Mouse (Mus musculus) midbrain, embryonic 11.5 days (tissue): ENCODE measurements around the gene Gm10282. TPM values are rescaled to one million over a fixed set of nuclear protein-coding genes. Genes with fewer than 3 reads are reported as not detected.

Source experiments
- ATAC-seq: fragments of 200-750 bp; cut with Nextera tagmentation; 2 replicates; pipeline ENCODE4 v1.8.0; 2017; ENCODE audit warnings: moderate TSS enrichment, moderate library complexity; ENCODE audit not compliant: low FRiP score
- DNase-seq: peaks from one replicate; pipeline ENCODE4 v3.0.0; 2015; ENCODE audit warnings: low spot score; ENCODE audit errors: missing footprints
- H3K27ac ChIP-seq: fragments of 300-500 bp; sonication (generic); 2 replicates; pipeline ENCODE4 v1.5.1; 2014; ENCODE audit warnings: low read depth, low read length
- H3K27me3 ChIP-seq: fragments of 300-500 bp; sonication (generic); 2 replicates; pipeline ENCODE4 v1.6.1; 2014; ENCODE audit warnings: mild to moderate bottlenecking, low read length, moderate library complexity, mixed read lengths; ENCODE audit not compliant: control insufficient read depth, insufficient read depth
- H3K36me3 ChIP-seq: fragments of 300-500 bp; sonication (generic); 2 replicates; pipeline ENCODE4 v1.6.1; 2014; ENCODE audit warnings: mild to moderate bottlenecking, low read length, moderate library complexity, mixed read lengths; ENCODE audit not compliant: control insufficient read depth, insufficient read depth
- H3K4me1 ChIP-seq: fragments of 300-500 bp; sonication (generic); 2 replicates; pipeline ENCODE4 v1.6.1; 2014; ENCODE audit warnings: low read length; ENCODE audit not compliant: control insufficient read depth, insufficient read depth
- H3K4me2 ChIP-seq: fragments of 300-500 bp; sonication (generic); 2 replicates; pipeline ENCODE4 v1.6.1; 2014; ENCODE audit warnings: mild to moderate bottlenecking, moderate library complexity
- H3K4me3 ChIP-seq: fragments of 300-500 bp; sonication (generic); 2 replicates; pipeline ENCODE4 v1.5.1; 2014; ENCODE audit warnings: low read depth, low read length
- H3K9ac ChIP-seq: fragments of 300-500 bp; sonication (generic); 2 replicates; pipeline ENCODE4 v1.6.1; 2014; ENCODE audit warnings: low read length
- H3K9me3 ChIP-seq: fragments of 300-500 bp; sonication (generic); 2 replicates; pipeline ENCODE4 v1.6.1; 2016; ENCODE audit warnings: low read length; ENCODE audit not compliant: control insufficient read depth
- WGBS: fragments of 180-500 bp; shearing (Covaris S2); extraction: QIAGEN DNeasy Blood & Tissue Kit; methylation state at CpG from one replicate; pipeline ENCODE4 v1.1.7; 2014; 5-methylcytosine and 5-hydroxymethylcytosine counted together
- polyA plus RNA-seq: library from polyadenylated mRNA; unstranded; fragments of >200 nt; fragmentation: Nextera tagmentation; extraction: Ambion mirVana; gene quantifications from 2 replicates; pipeline ENCODE4 v1.2.1, GENCODE M21; 2014

Gene Gm10282
- polyA plus RNA-seq, 1 experiment from 2014 or later = 39.3 TPM

- Histone ChIP-seq H3K27me3 (no peaks in the 10 kb centered on the region), H3K9me3 (no peaks in the 10 kb centered on the region), H3K27ac (no peak overlapping the region), H3K4me2 (no peak overlapping the region), H3K9ac (no peak overlapping the region), H3K36me3 (no peaks in the 10 kb centered on the region), H3K4me1 (no peaks in the 10 kb centered on the region), H3K4me3 (no peak overlapping the region)
- DNase-seq (no peak), ATAC-seq (no peak)
- WGBS = 75% methylated on average over 3 of the region's 3 CpGs
Observed at GRCm38 (mm10) chr8:72271691-72272090, 33.4 kb downstream of the Gm10282 start.

GRCm38 (mm10) chr8:72271051-72271660 is 33.9 kb downstream of the Gm10282 start:
- DNase-seq = no peak

GRCm38 (mm10) chr8:72270606-72271005 is 34.5 kb downstream of the Gm10282 start:
- Histone ChIP-seq H3K4me1 (no peaks in the 10 kb centered on the region), H3K27me3 (no peaks in the 10 kb centered on the region), H3K9ac (no peak overlapping the region), H3K4me2 (no peak overlapping the region), H3K4me3 (no peak overlapping the region), H3K27ac (no peak overlapping the region), H3K9me3 (no peaks in the 10 kb centered on the region), H3K36me3 (no peaks in the 10 kb centered on the region)
- DNase-seq (no peak), ATAC-seq (no peak)
- WGBS = 88% methylated on average over 12 of the region's 12 CpGs

More at GRCm38 (mm10) chr8:72271051-72271660, 33.9 kb downstream of the Gm10282 start:
- Histone ChIP-seq H3K4me3 (no peak overlapping the region), H3K4me2 (no peak overlapping the region), H3K36me3 (no peaks in the 10 kb centered on the region), H3K9ac (no peak overlapping the region), H3K27ac (no peak overlapping the region), H3K9me3 (no peaks in the 10 kb centered on the region), H3K27me3 (no peaks in the 10 kb centered on the region), H3K4me1 (no peaks in the 10 kb centered on the region)
- WGBS = 74% methylated on average over 11 of the region's 11 CpGs
- no peak for ATAC-seq

GRCm38 (mm10) chr8:72268356-72268755 is 36.7 kb downstream of the Gm10282 start:
- no peaks in the 10 kb centered on the region for H3K9me3 ChIP-seq
- no peak for DNase-seq

GRCm38 (mm10) chr8:72267106-72267505 is 38.0 kb downstream of the Gm10282 start:
- no peaks in the 10 kb centered on the region for H3K36me3 ChIP-seq
- no peaks in the 10 kb centered on the region for H3K27me3 ChIP-seq
- H3K27ac ChIP-seq = no peak overlapping the region
- H3K9me3 ChIP-seq = no peaks in the 10 kb centered on the region
- no peaks in the 10 kb centered on the region for H3K4me1 ChIP-seq
- no peak for DNase-seq
- no peak for ATAC-seq
- H3K9ac ChIP-seq = no peak overlapping the region
- H3K4me2 ChIP-seq = no peak overlapping the region
- 98% methylated on average over 8 of the region's 8 CpGs for WGBS
- no peak overlapping the region for H3K4me3 ChIP-seq

More at GRCm38 (mm10) chr8:72268356-72268755, 36.7 kb downstream of the Gm10282 start:
- Histone ChIP-seq H3K9ac (no peak overlapping the region), H3K27ac (no peak overlapping the region), H3K4me2 (no peak overlapping the region), H3K36me3 (no peaks in the 10 kb centered on the region), H3K4me3 (no peak overlapping the region), H3K27me3 (no peaks in the 10 kb centered on the region), H3K4me1 (no peaks in the 10 kb centered on the region)
- ATAC-seq = no peak
- WGBS = 91% methylated on average over 15 of the region's 15 CpGs

- Histone ChIP-seq H3K27ac (no peak overlapping the region), H3K27me3 (no peaks in the 10 kb centered on the region), H3K9ac (no peak overlapping the region), H3K4me2 (no peak overlapping the region), H3K4me1 (no peaks in the 10 kb centered on the region), H3K4me3 (no peak overlapping the region), H3K36me3 (no peaks in the 10 kb centered on the region), H3K9me3 (no peaks in the 10 kb centered on the region)
- DNase-seq (no peak), ATAC-seq (no peak)
Observed at GRCm38 (mm10) chr8:72266671-72267070, 38.4 kb downstream of the Gm10282 start.

- Histone ChIP-seq H3K4me1 (no peaks in the 10 kb centered on the region), H3K27ac (no peak overlapping the region), H3K27me3 (no peaks in the 10 kb centered on the region), H3K9ac (no peak overlapping the region), H3K4me2 (no peak overlapping the region), H3K4me3 (no peak overlapping the region), H3K36me3 (no peaks in the 10 kb centered on the region), H3K9me3 (no peaks in the 10 kb centered on the region)
- WGBS = 65% methylated on average over 6 of the region's 7 CpGs
- DNase-seq (no peak), ATAC-seq (no peak)
Observed at GRCm38 (mm10) chr8:72265342-72265741, 39.7 kb downstream of the Gm10282 start.

GRCm38 (mm10) chr8:72263451-72263850 is 41.6 kb downstream of the Gm10282 start:
- Histone ChIP-seq H3K9ac (no peak overlapping the region), H3K4me1 (no peaks in the 10 kb centered on the region), H3K36me3 (no peaks in the 10 kb centered on the region), H3K4me2 (no peak overlapping the region), H3K27me3 (no peaks in the 10 kb centered on the region), H3K27ac (no peak overlapping the region), H3K4me3 (no peak overlapping the region), H3K9me3 (no peaks in the 10 kb centered on the region)
- no peak for DNase-seq
- ATAC-seq = no peak
- 76% methylated on average over 7 of the region's 7 CpGs for WGBS

- Histone ChIP-seq H3K4me3 (no peak overlapping the region), H3K4me1 (no peaks in the 10 kb centered on the region), H3K27me3 (no peaks in the 10 kb centered on the region), H3K27ac (no peak overlapping the region), H3K4me2 (no peak overlapping the region), H3K9ac (no peak overlapping the region), H3K36me3 (no peaks in the 10 kb centered on the region), H3K9me3 (no peaks in the 10 kb centered on the region)
- DNase-seq = no peak
- no peak for ATAC-seq
- 93% methylated on average over 2 of the region's 2 CpGs for WGBS
Observed at GRCm38 (mm10) chr8:72262756-72263155, 42.3 kb downstream of the Gm10282 start.
